Mouse (Mus musculus) cerebral cortex, adult 2 months (tissue): ENCODE measurements around the gene Shcbp1l.

Experiments
- WGBS: fragments of 180-500 bp; shearing (Covaris S2); methylation state at CpG from one replicate; pipeline ENCODE4 v1.1.7; 2018; 5-methylcytosine and 5-hydroxymethylcytosine counted together

The Shcbp1l gene

GRCm38 (mm10) chr1:153486767-153487499 is 62.0 kb downstream of the Shcbp1l start:
- WGBS = under 1% methylated on average over 64 of the region's 64 CpGs

- WGBS = under 1% methylated on average over 35 of the region's 35 CpGs
These were observed 62.5 kb downstream of the Shcbp1l start, which contains the start of gene Dhx9 for GRCm38 (mm10) chr1:153487500-153487879. Gene Dhx9 (minus strand): TSS chr1:153487660.

DNA sequence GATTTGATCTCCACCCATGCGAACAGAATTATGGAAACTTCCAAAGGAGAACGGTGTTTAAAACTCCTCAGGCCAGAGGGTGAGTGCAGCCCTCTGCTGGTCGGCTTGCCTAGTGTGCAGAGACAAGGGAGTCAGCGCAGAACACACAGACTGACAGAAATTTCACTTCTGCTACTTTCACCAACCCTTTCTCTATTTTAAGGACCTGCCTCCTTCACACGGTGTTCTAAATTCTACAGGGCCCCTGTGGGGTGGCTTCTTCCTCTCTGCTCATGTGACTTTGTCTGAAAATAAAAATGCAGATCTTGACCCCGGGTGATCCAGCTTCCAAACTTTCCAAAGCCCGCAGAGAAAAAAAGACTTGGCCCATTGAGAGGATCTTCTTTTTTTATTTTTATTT is 64.2 kb downstream of the Shcbp1l start:
- WGBS = 42% methylated on average over 7 of the region's 7 CpGs

DNA sequence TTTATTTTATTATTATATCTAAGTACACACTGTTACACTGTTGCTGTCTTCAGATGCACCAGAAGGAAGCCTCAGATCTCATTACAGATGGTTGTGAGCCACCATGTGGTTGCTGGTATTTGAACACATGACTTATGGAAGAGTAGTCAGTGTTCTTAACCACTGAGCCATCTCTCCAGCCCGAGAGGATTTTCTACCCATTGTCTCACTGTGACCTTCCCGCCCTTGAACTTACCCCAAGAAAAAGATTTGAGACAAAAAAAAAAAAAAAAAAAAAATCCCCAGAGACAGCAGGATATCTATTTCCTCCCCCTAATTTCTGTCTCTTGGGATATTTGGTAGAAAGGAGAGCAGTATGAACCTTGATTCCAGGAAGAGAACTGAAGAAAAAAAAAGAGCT is 64.6 kb downstream of the Shcbp1l start:
- 32% methylated on average over 2 of the region's 2 CpGs for WGBS

- 87% methylated on average over 4 of the region's 4 CpGs for WGBS
These were observed 65.0 kb downstream of the Shcbp1l start for GRCm38 (mm10) chr1:153489963-153490362.

- WGBS = 92% methylated on average over 2 of the region's 2 CpGs
These were observed 66.4 kb downstream of the Shcbp1l start for GRCm38 (mm10) chr1:153491345-153491744.

- WGBS = 83% methylated on average over 1 of the region's 1 CpGs
These were observed 66.9 kb downstream of the Shcbp1l start for GRCm38 (mm10) chr1:153491822-153492221.

DNA sequence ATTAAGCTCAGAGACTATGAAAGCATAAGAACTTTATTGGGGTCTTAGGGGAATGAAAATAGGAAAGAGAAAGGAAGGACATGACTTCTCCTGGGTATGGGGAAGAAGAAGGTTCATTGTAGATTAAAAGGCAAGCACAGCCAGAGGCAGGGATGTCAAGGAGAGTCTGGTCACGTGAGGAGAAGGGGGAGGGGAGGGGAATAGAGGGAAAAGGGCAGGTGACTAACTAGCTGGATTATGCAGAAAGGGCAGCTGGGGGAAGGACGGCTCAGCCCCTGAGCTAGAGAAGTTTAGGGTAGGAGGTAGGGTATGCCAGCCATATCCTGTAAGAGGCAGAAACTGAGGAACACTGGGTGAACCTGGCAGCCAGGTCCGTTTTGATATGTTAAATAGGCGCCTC is 68.4 kb downstream of the Shcbp1l start:
- 40% methylated on average over 4 of the region's 4 CpGs for WGBS

- WGBS = 34% methylated on average over 6 of the region's 6 CpGs
These were observed 69.0 kb downstream of the Shcbp1l start for GRCm38 (mm10) chr1:153493931-153494330.

DNA sequence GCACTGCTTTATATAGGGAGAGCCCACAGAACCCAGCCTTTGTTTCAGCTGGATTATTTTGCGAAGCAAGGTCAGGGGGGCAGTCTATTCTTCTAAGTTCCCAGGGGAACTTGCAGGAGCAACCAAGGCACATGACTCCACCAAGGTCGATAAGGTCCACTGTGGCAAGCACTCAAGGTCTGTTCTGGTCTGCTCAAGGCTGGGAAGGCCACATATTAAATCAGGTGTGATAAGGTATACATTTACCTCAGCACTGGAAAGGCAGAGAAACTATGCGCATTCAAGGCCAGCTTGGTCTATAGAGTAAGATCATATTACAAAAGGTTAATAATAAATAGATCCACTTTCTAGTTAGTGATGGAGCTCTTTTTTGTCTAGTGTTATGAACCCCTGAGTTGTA is 71.1 kb downstream of the Shcbp1l start:
- 84% methylated on average over 3 of the region's 3 CpGs for WGBS

- 94% methylated on average over 9 of the region's 9 CpGs for WGBS
These were observed 75.1 kb downstream of the Shcbp1l start for GRCm38 (mm10) chr1:153500030-153500429.

GRCm38 (mm10) chr1:153501644-153502321 is 76.8 kb downstream of the Shcbp1l start:
- WGBS = 68% methylated on average over 5 of the region's 5 CpGs
